Mouse (Mus musculus) midbrain, embryonic 15.5 days (tissue): ENCODE measurements around the gene Srek1. TPM values are rescaled to one million over a fixed set of nuclear protein-coding genes. Genes with fewer than 3 reads are reported as not detected.

Experiments used
- ATAC-seq: fragments of 200-750 bp; cut with Nextera tagmentation; replicated peaks from 2 replicates; pipeline ENCODE4 v1.8.0; 2017; ENCODE audit warnings: moderate TSS enrichment
- H3K27ac ChIP-seq: fragments of 300-500 bp; sonication (generic); 2 replicates; pipeline ENCODE4 v1.5.1; 2015; ENCODE audit warnings: mild to moderate bottlenecking, inconsistent platforms
- H3K27me3 ChIP-seq: fragments of 300-500 bp; sonication (generic); replicated peaks from 2 replicates; pipeline ENCODE4 v1.6.1; 2015; ENCODE audit warnings: inconsistent platforms
- H3K36me3 ChIP-seq: fragments of 300-500 bp; sonication (generic); replicated peaks from 2 replicates; pipeline ENCODE4 v1.6.1; 2015; ENCODE audit warnings: inconsistent platforms
- H3K4me1 ChIP-seq: fragments of 300-500 bp; sonication (generic); 2 replicates; pipeline ENCODE4 v1.6.1; 2015; ENCODE audit warnings: inconsistent platforms
- H3K4me2 ChIP-seq: fragments of 300-500 bp; sonication (generic); 2 replicates; pipeline ENCODE4 v1.6.1; 2015; ENCODE audit warnings: inconsistent platforms, mild to moderate bottlenecking, moderate library complexity
- H3K4me3 ChIP-seq: fragments of 300-500 bp; sonication (generic); 2 replicates; pipeline ENCODE4 v1.5.1; 2015; ENCODE audit warnings: mild to moderate bottlenecking, inconsistent platforms
- H3K9ac ChIP-seq: fragments of 300-500 bp; sonication (generic); 2 replicates; pipeline ENCODE4 v1.6.1; 2015; ENCODE audit warnings: mild to moderate bottlenecking, inconsistent platforms
- H3K9me3 ChIP-seq: fragments of 300-500 bp; sonication (generic); 2 replicates; pipeline ENCODE4 v1.6.1; 2016; ENCODE audit warnings: inconsistent platforms
- WGBS: fragments of 180-500 bp; shearing (Covaris S2); methylation state at CpG from one replicate; pipeline ENCODE4 v1.1.7; 2015; ENCODE audit warnings: mixed read lengths; 5-methylcytosine and 5-hydroxymethylcytosine counted together
- polyA plus RNA-seq: library from polyadenylated mRNA; unstranded; fragments of >200 nt; fragmentation: Nextera tagmentation; extraction: Ambion mirVana; gene quantifications from 2 replicates; pipeline ENCODE4 v1.2.1, GENCODE M21; 2015

Srek1 gene
- 68.0 and 76.6 TPM in 2 replicates for polyA plus RNA-seq

DNA sequence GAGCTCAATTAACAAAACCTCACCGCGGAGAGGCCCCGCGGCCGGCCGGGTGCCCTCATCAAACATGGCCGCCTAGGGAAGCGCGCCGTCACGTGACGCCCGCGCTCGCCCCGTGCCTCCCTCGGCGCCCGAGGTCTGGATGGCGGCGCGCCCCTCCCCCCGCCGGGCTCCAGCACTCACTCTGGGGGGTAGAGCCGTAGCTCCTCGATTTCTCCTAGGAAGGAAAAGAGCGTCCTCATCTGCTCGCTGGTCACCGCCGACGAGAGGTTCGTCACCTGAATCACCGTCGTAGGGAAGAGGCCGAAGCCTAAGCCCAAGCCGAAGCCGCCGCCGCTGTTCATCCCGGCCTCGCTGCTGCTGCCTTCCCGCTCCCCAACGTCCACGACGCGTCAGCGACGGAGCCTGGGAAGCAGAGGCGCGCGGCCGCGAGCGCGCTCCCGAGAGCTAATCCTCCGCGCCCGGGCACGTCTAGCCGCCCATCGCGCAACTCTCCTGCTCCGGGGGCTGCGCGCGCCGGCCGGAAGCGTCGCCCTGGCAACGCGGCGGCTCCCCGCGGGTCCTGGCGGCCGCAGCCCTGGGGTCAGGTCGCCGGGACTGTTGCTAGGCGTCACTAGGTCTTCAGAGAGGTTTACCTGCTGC is at the start of gene Srek1:
Srek1 (minus strand) TSS at position 490 of the 639 bp plus-strand sequence.
- H3K4me1 ChIP-seq: peaks cover 32% of the 10 kb centered on the region
- H3K36me3 ChIP-seq: no peaks in the 10 kb centered on the region
- peak within 1 kb of the TSS; percentile 61 for H3K4me2 ChIP-seq
- no peaks in the 10 kb centered on the region for H3K27me3 ChIP-seq
- H3K4me3 ChIP-seq: peak within 1 kb of the TSS; percentile 81
- peak; percentile 95 for ATAC-seq
- H3K9ac ChIP-seq: peak within 1 kb of the TSS; percentile 86
- H3K27ac ChIP-seq: peak within 1 kb of the TSS; percentile 100
- WGBS: under 1% methylated on average over 81 of the region's 81 CpGs
- H3K9me3 ChIP-seq: no peaks in the 10 kb centered on the region

DNA sequence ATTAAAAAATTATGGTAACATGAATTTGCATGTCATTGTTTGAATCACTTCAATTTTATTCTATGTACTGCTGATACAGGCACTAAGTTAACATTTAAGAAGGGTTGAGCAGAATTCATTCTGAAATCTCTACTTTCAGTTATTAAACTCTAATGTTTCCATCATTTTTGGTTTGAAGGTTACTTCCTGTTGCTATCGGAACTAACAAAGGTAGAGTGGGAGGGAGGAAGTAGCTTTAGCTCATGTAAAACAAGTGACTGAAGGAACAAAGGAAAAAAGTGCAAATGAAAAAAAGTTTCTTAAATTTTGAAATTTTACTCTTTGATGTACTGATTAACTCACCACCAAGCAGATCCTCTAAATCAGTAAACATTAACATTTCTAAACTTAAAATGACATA is 47.9 kb upstream of the Srek1 start:
- Histone ChIP-seq H3K36me3 (no peaks in the 10 kb centered on the region), H3K4me3 (no peak overlapping the region), H3K4me1 (no peaks in the 10 kb centered on the region), H3K9ac (no peak overlapping the region), H3K27me3 (no peaks in the 10 kb centered on the region), H3K4me2 (no peak overlapping the region), H3K27ac (no peak overlapping the region), H3K9me3 (no peaks in the 10 kb centered on the region)
- WGBS: 92% methylated on average over 1 of the region's 1 CpGs
- no peak for ATAC-seq

DNA sequence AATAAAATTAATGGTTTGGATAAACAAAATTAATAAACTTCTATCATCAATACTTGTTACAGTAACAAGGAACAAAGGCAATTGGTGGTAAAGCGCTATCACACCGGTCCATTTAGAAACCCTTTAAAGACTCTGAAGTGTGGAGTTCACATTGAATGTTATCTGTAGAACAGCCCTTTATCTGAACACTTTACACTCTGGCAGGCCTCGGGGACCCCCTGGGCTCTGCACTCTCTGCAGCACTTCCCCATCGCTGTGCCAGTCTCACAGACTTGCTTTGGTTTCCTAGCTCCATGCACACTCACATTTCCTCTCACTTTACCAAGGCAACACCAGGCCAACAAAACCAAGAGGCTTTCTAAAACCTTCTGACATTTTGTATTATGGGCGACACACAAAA is 45.0 kb upstream of the Srek1 start:
- 83% methylated on average over 5 of the region's 5 CpGs for WGBS

DNA sequence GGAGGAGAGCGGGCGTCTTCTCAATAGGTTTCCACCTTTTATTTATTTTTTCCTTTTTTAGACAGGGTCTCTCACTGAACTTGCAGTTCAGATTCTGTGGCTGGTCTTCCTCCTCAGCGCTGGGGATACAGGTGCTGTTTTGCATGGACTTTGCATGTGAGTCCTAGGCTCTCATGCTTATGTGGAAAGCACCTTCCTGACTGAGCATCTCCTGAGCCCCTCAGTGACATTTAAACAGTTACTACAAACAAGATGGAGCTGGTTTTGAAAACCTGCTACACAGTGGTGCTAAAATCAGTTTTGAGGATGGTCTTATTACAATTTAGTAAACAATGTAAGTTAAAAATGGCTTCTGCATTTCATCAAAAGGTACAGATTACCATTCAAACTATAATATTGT is 43.5 kb upstream of the Srek1 start:
- no peak overlapping the region for H3K4me2 ChIP-seq
- no peak overlapping the region for H3K4me3 ChIP-seq
- H3K27me3 ChIP-seq: no peaks in the 10 kb centered on the region
- H3K27ac ChIP-seq: no peak overlapping the region
- H3K36me3 ChIP-seq: no peaks in the 10 kb centered on the region
- no peak for ATAC-seq
- no peaks in the 10 kb centered on the region for H3K4me1 ChIP-seq
- H3K9me3 ChIP-seq: no peaks in the 10 kb centered on the region
- 88% methylated on average over 3 of the region's 3 CpGs for WGBS
- H3K9ac ChIP-seq: no peak overlapping the region

More for the DNA sequence above, 45.0 kb upstream of the Srek1 start:
- no peak overlapping the region for H3K4me3 ChIP-seq
- ATAC-seq: no peak
- H3K9me3 ChIP-seq: no peaks in the 10 kb centered on the region
- no peaks in the 10 kb centered on the region for H3K27me3 ChIP-seq
- H3K4me1 ChIP-seq: no peaks in the 10 kb centered on the region
- H3K4me2 ChIP-seq: no peak overlapping the region
- no peaks in the 10 kb centered on the region for H3K36me3 ChIP-seq
- no peak overlapping the region for H3K9ac ChIP-seq
- no peak overlapping the region for H3K27ac ChIP-seq

DNA sequence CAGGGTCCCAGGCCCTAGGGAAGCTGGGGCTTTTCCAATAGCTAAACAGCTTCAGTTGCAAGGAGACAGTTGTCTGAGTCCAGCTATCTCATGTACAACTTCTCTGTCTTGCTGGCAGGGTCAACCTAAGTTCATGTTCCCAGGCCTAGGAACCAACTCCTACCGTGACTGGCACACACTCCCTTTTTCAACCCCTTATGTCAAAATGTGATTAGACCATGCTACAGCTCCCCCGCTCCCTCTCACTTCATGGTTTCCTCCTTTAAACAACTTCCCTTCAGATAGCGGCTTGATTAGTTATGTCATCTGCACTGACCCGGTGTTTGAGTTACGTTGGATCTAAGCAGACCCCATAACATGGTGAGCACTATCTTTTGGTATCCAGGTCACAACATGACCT is 33.1 kb upstream of the Srek1 start:
- Histone ChIP-seq H3K9ac (no peak overlapping the region), H3K4me2 (no peak overlapping the region), H3K36me3 (no peaks in the 10 kb centered on the region), H3K9me3 (no peaks in the 10 kb centered on the region), H3K4me1 (peaks cover 6% of the 10 kb centered on the region; the same call in 1 of the 2 replicates), H3K4me3 (no peak overlapping the region), H3K27me3 (no peaks in the 10 kb centered on the region), H3K27ac (no peak overlapping the region)
- WGBS: 86% methylated on average over 5 of the region's 5 CpGs
- ATAC-seq: no peak

DNA sequence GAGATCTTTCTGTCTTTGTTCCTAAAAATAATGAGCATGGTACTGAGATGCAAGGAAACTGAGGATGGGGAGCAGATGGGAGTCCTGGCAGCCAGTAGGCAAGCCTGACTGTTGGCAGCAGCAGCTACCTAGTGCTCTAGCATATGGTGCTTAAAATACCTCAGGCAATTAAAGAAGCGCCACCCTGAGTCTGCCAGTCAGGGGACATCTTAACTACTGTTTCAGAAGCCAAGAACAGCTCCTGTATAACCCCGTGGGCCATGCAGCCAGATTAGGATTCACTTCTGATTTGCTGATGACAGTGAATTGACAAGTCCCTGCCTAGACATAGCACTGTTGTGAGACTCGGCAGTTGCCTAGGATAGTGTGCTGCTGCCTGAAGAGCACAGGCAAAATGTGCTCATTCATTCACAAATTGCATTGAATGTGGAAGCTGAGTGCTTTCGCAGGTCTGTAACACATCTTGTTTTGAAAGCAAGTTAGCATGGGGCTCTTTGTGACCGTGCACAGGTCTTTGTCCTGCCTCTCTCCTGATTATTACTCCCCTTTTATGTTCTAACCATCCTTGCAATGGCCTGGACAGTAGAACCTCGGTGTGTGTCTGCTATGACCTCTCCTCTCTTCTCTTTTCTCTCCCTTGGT is 31.9 kb upstream of the Srek1 start:
- H3K27ac ChIP-seq: no peak overlapping the region; the same call in 1 of the 2 replicates
- no peaks in the 10 kb centered on the region for H3K36me3 ChIP-seq
- 20% methylated on average over 6 of the region's 6 CpGs for WGBS
- H3K27me3 ChIP-seq: no peaks in the 10 kb centered on the region
- H3K4me3 ChIP-seq: no peak overlapping the region
- ATAC-seq: peak; percentile 93
- peaks cover 6% of the 10 kb centered on the region; the same call in 1 of the 2 replicates for H3K4me1 ChIP-seq
- no peak overlapping the region for H3K9ac ChIP-seq
- no peak overlapping the region for H3K4me2 ChIP-seq
- H3K9me3 ChIP-seq: no peaks in the 10 kb centered on the region

DNA sequence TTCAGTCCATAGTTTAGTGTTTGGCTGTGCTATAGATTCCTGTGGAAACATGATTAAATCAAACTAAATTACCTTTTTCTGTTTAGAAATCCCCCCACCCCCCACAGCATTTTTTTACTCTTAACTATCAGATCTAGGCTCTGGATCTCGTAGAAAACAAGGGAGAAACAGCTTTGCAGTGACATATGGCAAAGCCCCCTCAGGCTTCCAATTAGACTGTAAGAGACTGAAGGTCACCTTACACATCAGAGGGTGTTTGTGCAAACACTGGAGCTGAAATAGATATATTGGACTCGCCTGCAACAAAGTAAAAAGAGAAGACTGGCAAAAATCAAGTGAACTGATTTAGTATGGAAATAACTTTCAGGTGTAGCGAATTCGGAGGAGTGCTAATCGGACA is 29.3 kb upstream of the Srek1 start:
- no peaks in the 10 kb centered on the region for H3K36me3 ChIP-seq
- 71% methylated on average over 5 of the region's 5 CpGs for WGBS
- H3K4me1 ChIP-seq: peaks cover 6% of the 10 kb centered on the region; the same call in 1 of the 2 replicates
- ATAC-seq: no peak
- no peaks in the 10 kb centered on the region for H3K27me3 ChIP-seq
- no peak overlapping the region for H3K4me2 ChIP-seq
- H3K27ac ChIP-seq: no peak overlapping the region
- no peaks in the 10 kb centered on the region for H3K9me3 ChIP-seq
- no peak overlapping the region for H3K4me3 ChIP-seq
- no peak overlapping the region for H3K9ac ChIP-seq

DNA sequence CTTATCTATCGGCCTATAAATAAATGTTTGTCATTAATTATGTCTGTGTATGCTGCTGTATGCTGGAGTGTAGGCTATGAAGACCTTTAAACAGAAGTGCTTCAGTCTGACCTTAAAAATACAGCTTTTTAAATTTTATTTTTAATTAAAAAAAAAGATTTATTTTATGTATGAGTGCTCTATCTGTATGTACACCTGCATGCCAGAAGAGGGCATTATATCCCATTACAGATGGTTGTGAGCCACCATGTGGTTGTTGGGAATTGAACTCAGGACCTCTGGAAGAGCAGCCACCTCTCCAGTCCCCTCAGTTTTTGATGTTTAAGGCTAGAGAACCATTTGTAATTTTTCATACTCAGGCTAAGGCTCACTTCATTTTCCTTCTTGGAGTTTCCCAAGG is 26.6 kb upstream of the Srek1 start:
- Histone ChIP-seq H3K4me1 (no peaks in the 10 kb centered on the region), H3K9me3 (no peaks in the 10 kb centered on the region), H3K4me2 (no peak overlapping the region), H3K4me3 (no peak overlapping the region), H3K27me3 (no peaks in the 10 kb centered on the region), H3K9ac (no peak overlapping the region), H3K27ac (no peak overlapping the region), H3K36me3 (no peaks in the 10 kb centered on the region)
- ATAC-seq: no peak
- WGBS: 94% methylated on average over 1 of the region's 1 CpGs

DNA sequence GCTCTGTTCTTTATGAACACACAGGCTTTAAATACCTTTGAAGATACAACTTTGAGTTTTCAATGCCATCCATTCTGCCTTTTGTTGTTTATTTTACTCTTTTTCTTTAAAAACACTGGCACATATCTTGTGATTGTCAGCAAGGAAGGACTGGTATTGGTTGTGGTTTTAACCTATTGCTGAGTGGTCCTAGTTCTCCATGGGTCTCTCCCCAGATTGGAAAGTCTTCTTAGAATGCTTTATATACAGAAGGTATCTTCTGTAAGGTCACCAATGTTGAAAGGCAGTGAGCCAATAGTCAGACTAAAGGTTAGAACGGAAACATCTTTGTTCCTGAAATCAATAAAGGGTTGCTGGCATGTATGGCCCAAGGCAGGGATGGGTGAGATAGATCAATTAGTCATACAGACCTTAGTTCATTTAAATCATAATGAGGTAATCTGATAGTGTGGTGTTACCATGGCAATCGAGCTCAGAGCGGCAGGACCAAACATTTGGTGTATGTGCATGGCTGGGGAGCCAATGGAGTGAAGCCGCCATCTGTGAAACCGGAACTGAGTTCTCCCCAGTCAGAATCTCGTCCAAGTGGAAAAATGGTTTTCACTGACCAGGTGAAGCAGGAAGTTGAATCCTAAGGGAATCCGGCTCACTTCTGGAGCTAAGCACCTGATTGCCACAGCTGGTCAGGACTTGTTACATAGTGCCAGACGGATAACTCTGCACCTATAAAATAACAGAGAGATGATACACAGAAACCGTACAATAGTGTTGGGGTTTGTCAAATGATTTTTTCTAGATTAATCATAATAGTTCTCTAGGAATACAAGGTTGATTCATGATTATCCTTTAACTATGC is 20.5 kb upstream of the Srek1 start:
- H3K27ac ChIP-seq: no peak overlapping the region
- 35% methylated on average over 9 of the region's 9 CpGs for WGBS
- H3K9me3 ChIP-seq: no peaks in the 10 kb centered on the region
- peak; percentile 73 for ATAC-seq
- no peak overlapping the region for H3K4me3 ChIP-seq
- H3K9ac ChIP-seq: no peak overlapping the region
- no peaks in the 10 kb centered on the region for H3K36me3 ChIP-seq
- H3K4me1 ChIP-seq: 0 out of 2 replicates have a peak, but pooled peaks cover 3% of the 10 kb centered on the region
- H3K4me2 ChIP-seq: no peak overlapping the region
- no peaks in the 10 kb centered on the region for H3K27me3 ChIP-seq

DNA sequence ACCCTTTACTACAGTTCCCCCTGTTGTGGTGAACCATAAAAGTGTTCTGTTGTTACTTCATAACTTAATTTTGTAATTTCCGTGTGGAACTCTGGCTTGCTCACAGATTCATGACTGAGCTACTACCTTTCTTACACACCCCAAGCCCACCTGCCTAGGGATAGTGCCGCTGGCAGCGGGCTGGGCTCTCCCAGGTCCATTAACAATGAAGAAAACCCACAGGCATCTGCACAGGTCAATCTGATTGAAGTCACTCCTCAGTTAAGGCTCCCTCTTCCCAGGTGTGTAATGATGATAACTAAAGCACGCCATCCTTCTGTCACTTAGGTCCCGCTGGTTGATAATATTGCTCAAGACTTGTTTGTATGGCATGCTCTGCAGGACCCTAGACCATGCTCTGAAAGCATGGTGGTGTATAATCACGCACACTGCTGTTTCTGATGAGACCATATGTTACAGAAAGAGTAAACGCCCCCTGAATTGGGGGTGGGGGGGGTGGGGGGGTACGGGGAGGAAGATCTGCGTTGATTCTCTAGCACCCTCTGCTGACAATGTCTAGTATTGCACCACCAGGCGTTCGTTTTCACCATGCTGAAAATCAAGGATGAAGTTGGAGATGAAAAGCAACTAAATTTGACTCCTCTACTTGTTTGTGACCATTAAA is 5.6 kb upstream of the Srek1 start:
- peak; percentile 24; the same call in 1 of the 2 replicates for ATAC-seq
- H3K4me2 ChIP-seq: no peak overlapping the region
- no peak overlapping the region for H3K27ac ChIP-seq
- H3K9me3 ChIP-seq: no peaks in the 10 kb centered on the region
- peaks cover 3% of the 10 kb centered on the region for H3K4me1 ChIP-seq
- no peaks in the 10 kb centered on the region for H3K27me3 ChIP-seq
- no peak overlapping the region for H3K4me3 ChIP-seq
- no peak overlapping the region for H3K9ac ChIP-seq
- WGBS: 36% methylated on average over 11 of the region's 11 CpGs
- H3K36me3 ChIP-seq: no peaks in the 10 kb centered on the region

DNA sequence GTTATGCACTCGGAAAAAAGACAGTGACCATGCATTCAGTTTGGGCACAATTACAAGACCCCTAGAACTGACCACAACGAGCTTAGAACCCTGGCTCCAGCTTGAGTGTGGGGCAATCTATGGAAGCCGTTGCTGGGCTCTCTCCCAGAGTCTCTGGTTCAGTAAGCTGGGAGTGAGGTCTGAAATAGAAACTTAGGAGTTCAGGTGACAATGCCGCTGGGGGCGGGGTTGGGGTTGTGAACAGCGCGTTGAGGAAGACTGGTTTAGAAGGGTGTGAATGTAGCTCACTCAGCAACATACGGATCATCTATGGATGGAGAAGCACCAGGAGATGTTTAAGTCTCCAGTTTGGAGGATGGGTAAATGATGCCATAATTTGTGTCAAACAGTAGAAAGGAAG is 2.7 kb upstream of the Srek1 start:
- H3K36me3 ChIP-seq: no peaks in the 10 kb centered on the region
- no peaks in the 10 kb centered on the region for H3K27me3 ChIP-seq
- no peak for ATAC-seq
- H3K9me3 ChIP-seq: no peaks in the 10 kb centered on the region
- no peak overlapping the region for H3K27ac ChIP-seq
- H3K9ac ChIP-seq: no peak overlapping the region
- 75% methylated on average over 8 of the region's 8 CpGs for WGBS
- H3K4me3 ChIP-seq: no peak overlapping the region
- peaks cover 15% of the 10 kb centered on the region for H3K4me1 ChIP-seq
- H3K4me2 ChIP-seq: no peak overlapping the region
